Mouse (Mus musculus) gastrocnemius, postnatal 10 days (tissue): Measurements from ENCODE around the gene Bsn. TPM values are rescaled to one million over a fixed set of nuclear protein-coding genes. Genes with fewer than 3 reads are reported as not detected.
"Not testable (repeated sequence)": the region's sequence is repeated elsewhere in the genome, so short reads cannot be mapped to it uniquely, and the experiment has no call there.

Source experiments
- DNase-seq: peaks from one replicate; pipeline ENCODE4 v3.0.0; 2021; ENCODE audit warnings: mixed read lengths
- total RNA-seq, 2 experiments: library from RNA; stranded (reverse); gene quantifications; 2 replicates each; pipeline ENCODE4 v1.2.3; 2021

The Bsn gene
- total RNA-seq, 2 experiments from 2014 or later: 0.47 to 0.54 TPM

DNA sequence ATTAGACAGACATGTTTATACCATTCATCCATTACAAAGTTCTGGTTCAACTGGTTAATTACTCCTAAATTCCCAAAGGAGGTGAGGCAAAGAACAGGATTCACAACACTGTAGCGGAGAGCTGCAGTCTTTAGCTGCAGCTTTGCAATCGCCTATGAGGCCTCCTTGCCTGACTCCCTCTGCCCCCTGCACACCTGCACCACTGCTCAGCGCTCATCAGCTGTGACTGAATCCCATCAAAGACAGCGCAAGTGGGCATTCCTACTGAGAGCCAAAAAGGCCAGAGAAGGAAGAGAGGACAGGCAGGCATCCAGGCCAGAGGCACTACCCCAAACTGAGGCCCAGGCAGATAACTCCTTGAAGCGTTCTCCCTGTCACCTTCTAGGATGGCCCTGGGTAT, 42.6 kb downstream of the Bsn start:
- DNase-seq: no peak

DNA sequence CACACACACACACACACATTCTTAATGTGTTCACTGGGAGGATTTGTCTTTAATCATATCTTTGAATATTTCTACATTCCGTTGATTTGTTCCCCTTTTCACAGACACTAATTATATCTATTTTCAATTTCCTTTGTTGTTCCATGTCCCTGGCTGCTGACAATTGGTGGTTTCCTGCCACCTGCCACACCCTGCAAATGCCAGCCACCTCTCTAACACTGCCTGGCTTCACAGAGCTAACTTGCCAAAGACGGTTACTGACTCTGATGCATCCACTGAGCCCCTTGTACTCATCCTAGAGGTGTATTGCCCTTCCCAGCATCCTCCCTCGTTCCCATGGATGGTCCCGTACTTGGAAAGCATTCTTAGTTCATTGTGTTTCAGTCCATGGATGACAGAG, 43.7 kb downstream of the Bsn start:
- no peak for DNase-seq

DNA sequence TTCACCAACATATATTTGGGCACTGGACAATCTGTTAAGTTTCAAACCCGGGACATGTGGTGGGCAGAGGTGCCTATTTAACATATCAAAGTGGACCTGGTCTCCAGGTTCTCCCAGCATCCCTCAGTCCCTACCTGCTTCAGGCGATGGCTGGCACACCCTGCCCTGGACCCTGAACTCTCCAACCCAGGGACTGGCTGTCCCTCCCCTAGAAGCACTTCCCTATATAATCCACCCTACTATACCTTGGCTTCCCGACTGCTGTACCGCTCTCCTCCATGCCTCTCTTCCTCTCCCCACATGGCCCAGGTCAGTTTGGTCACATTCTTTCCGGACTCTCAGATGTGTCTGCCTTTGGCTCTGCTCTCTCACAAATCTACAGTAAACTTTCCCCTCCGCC, 44.4 kb downstream of the Bsn start:
- no peak for DNase-seq

DNA sequence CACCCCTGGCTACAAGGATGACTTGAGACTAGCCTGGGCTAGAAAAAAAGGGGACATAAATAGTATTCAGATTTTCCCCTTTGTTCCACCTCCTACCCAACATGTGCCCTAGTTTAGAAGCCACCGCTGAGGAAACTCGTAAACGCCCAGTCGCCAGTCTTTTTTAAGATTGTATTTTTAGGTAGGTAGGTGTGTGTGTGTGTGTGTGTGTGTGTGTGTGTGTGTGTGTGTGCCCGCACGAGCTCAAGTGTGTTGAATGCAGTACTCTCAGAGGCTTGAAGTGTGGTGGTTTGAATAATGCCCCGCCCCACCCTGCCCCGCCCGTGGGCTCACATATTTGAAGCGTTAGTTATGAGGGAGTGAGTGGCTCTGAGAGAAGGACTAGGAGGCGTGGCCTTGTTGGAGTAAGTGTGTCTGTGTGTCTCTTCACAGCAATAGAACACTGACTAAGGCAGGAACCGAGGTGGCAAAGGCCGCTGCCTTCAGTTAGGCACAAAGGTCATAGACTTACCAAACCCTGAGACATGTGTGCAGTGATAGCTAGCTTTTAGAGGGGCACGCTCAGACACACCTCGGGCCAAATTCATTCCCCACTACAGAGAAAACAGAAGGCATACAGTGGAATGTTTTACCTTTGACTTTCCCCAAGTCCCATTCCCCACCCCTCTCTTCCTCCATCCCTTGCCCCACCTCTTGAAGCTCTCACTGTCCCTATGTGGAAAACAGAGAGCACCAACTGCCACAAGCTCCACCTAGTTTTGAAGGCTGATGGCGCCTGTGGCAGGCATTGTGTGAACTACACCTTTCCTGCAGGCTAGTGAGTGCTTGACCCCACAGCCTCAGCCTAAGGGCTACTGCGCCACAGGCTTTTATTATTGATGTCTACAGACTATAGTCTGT, 45.6 kb downstream of the Bsn start:
- DNase-seq: no peak

DNA sequence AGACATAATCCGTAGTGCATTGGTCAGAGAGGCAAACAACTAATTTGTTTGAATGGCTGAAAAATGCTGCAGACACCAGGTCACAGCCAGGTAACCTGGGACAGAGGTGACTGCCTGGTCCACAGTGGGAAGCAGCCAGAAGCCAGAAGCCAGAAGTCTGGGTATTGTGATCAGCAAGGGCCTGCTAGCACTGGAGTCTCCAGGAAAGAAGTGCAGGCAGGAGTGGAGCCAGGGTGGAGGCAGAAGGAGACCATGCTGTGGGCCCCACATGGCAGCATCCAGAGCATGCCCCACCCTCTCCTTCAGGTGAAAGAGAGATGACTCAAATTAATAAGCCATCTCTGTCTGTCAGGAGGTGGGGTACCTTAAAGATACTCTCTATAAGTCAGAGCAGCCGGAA, 46.7 kb downstream of the Bsn start:
- DNase-seq: no peak

DNA sequence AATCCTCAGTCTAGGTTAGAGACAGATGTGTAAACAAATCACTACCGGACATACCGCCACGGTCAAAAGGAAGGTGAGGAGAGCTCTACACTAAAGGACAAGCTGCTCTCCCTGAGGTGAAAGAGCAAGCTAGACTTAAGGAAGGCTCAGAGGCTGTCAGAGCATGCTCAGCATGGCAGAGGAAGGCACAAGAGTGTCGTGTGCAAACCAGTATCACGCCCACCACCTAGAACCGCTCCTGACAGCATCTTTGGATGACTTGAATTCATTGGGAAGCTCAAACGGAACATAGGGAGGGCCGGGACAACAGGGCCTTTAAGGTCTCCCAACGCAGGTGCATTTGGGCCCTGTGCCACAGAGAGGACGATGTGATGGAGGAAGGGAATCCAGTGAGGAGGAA, 48.8 kb downstream of the Bsn start:
- DNase-seq: no peak

DNA sequence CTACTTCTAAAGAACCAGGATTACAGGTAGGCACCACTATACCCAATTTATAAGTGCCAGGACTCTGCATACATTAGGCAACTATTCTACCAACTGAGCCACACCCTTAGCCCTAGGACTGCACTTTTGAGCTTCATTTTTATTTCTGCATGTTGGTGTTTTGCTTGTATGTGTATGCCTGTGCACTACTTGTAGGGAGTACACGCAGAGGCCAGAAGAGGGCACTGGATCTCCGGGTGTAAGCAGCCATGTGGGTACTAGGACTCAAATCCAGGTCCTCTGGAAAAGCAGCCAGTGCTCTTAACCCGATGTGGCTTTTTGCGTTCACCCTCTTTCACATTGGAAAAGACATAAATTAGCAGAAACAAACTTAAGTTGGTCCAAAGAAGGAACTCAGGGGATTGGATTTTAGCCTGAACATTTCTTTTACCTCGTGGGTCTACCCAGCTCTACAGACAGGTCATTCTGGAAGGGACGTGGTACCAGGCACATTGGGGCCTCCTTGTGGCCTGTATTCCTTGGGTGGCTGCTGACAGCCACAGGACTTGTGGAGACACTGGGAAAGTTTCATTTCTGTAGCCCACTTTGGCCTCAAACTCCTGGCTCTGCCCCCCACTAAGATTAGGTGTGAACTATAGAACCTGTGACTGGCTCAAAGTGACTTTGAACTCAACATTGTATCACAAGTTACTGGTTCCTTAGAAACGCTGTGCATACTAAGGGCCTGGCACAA, 50.1 kb downstream of the Bsn start:
- DNase-seq: no peak

DNA sequence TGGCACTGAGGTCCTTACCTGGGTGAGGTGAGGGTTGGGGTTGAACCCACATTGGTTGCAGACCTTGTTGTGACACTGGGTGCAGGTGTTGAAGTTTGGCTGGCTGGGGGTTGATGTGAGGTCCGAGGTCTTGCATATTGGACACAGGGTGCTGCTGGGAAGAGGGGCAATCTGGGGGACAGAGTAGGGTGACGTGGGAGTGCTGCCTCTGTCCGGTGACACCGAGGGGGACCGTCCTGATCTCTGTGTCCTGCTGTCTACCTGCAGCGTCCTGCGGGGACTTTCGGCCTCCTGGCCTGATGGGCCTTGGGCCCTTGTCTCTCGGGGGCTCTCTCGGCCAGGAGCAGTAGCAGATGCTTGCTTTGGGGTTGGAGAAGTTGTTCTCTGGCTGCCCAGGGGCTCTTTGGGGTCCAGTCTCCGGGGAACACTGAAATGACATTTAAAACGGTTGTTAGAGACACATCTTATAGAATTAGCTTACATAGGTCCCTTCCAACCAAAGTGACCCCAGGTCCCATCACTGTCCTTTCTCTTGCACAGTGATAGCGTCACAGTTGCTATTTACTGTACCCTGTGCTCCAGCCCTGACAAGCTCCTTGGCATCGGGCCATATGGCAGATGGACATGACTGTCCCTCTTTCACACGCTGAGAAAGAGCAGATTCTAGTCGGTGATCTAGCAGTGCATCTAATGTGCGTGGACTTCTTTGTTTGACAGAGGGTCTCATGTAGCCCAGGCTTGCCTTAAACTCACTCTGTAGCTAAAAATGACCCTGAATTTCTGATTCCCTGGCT, 50.8 kb downstream of the Bsn start:
- no peak for DNase-seq

DNA sequence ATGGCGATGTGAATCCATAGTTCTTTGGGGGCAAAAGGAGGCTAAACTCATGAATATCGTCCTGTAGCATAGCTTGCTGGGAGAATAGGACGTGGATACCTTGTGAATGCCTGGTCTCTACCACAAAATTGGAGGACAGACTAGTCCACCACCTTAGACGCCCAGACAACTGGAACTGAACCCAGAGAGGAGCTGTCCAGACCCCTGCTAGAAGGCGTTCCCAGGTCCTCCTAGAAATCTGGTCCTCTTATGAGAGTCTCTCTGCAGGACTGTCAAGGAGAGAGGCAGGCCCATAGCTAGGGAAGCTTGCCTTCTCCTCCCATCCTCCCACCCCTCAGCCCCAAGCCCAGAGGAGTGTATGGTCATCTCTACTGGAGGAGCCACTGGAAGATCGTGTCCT, 52.1 kb downstream of the Bsn start:
- DNase-seq: no peak

DNA sequence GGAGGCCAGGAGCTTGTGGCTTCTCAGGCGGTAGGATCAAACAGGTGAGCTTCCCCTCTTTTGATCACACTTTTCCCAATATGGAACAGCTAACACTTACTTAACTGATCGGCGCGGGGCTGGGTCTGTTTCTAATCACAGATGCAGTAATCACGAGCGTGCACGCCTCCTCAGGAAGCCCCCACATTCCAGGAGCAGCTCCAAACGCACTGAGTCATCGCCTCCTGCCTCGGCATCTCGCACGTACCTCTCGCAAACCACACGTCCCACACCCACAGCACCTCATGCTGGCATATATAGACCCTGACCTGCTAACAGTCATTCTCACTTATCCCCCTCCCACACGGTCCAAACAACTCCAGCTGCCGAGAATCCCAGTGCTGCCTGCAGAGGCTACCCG, 52.7 kb downstream of the Bsn start:
- no peak for DNase-seq

DNA sequence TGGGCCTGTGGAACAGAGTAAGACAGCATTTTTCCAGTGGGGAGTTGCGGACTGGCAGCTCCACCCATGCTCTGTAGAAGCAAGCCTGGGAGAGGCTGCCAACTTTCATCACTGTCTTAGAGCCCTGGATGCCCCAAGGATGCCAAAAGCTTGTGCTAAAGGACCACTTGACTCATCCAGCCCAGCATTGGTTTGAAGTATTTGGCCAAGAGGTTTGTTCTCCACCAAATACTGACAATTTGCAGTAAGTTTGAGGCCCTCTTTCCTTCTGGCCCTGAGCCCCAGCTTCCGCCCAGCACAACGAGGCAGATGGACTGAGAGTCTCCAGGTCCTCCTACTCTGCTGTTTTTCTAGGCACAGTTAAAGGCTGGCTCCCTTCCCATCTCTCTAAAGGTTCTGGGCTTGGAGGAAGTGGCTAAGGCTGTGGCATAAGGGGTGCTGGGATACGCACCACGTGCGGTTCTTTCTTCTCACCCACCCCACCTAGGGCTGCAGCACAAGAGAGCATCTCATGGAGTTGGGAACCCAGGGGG, 53.2 kb downstream of the Bsn start:
- DNase-seq: no peak

DNA sequence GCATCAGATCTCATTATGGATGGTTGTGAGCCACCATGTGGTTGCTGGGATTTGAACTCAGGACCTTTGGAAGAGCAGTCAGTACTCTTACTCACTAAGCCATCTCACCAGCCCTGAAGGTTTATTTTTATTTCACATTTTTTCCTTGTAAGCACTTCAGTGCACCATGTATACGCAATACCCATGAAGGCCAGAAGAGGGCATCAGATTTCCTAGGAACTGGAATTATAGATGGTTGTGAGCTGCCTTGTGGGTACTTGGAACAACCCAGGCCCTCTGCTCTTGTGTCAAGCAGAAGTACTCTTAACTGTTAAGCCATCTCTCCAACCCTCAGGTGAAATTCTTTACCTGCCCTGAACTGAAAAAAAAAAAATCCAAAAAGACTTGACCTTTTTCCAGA, 54.0 kb downstream of the Bsn start:
- DNase-seq: no peak

DNA sequence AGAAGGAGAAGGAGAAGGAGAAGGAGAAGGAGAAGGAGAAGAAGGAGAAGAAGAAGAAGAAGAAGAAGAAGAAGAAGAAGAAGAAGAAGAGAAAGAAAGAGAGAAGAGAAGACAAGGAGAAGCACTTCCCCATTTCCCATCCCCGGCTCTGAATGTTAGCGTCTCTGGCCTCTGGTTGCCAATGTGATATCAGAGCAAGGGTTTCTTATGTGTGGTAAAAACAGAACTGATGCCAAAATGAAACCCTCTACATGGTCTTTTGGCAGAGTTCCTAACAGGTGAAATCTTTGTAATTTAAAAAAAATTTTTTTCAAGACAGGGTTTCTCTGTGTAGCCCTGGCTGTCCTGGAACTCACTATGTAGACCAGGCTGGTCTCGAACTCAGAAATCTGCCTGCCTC, 54.5 kb downstream of the Bsn start:
- not testable (repeated sequence) for DNase-seq

DNA sequence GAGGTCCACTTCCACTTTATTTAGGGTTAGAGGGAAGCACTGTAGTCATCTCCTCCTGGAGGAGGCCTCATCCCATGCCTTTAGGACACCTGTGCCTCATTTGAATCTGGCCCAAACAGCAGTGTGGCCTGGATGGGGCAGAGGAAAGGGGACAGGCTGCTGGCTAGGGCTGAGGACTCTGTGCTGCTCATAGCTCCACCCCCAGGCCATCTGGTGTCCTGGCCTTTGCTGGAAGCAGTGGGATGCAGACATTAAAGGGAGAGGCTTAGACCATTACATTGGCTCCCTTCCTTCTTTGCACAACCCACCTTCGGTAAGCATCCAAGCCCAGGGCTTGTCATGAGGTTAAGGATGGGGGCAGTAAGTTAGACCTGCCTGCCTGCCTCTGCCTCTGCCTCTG, 56.7 kb downstream of the Bsn start:
- DNase-seq: no peak

DNA sequence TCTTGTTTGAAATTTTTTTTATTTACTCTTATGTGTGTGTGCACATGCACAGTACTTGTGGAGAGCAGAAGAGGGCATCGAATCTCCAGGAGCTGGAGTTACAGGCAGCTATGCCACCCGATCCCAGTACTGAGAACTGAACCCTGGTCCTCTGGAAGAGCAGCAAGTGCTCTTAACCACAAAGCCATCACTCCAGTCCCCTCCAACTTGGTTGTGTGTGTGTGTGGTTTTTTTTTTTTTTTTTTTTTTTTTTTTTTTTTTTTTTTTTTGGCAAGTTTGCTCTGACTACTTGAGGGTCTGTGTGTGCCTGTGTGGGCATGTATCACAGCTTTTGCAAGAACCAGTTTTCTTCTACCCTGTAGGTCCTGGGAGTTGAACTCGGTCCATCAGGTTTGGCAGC, 57.8 kb downstream of the Bsn start:
- no peak for DNase-seq

DNA sequence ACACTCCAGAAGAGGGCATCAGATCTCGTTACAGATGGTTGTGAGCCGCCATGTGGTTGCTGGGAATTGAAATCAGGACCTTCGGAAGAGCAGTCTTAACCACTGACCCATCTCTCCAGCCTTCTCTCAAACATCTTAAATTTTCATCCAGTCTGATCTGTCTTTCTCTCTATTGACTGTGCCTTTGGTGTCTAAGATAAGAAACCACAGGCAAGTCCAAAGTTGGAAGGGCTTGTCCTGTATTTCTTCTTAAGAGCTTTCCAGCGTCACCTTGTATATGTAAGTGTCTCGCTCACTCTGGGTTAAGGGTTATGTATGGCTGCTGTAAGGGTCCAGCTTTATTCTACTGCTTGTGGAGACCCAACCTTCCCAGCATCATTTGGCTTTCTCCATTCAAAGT, 58.7 kb downstream of the Bsn start:
- no peak for DNase-seq

DNA sequence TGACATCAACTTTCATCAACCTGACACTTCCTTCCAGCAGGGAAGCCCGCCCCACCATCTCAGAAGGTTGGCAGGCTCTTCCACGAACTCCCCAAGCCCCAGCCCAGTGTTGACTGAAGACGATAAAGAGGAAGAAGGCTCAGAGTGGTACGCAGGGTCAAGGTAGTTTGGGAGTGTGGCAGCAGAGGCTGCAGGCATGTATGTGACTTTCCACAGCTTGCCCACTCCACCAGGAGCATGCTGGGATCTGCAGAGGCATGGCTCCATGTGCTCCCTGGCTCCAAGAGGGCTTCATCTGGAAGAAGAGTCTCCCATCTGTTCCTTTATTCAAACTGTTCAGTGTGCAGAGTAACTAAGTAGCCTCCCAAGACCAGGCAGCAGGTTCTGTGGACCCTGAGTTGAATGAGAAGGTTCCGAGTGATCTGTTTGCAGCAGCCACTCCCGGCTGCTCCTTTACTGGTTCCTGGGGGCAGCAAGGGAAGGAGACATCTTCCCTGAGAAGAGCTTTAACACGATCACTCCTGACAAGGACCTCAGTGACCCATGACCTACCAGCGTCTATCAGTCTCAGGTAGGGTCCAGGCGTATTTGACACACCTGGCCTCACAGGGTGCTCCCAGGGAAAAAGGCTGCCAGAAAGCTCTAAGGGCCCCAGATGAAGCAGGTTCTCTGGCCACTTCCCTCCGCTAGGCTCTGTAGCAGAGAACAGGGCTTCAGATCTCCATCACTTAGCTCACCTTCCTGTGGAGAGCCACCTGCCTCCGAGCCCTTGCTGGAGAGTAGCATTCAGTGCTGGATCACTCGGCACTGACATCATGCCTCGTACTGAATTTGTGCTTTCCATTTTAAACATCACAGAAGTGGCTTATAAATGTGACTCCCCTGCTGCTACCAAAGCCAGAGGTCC, 60.9 kb downstream of the Bsn start:
- no peak for DNase-seq

DNA sequence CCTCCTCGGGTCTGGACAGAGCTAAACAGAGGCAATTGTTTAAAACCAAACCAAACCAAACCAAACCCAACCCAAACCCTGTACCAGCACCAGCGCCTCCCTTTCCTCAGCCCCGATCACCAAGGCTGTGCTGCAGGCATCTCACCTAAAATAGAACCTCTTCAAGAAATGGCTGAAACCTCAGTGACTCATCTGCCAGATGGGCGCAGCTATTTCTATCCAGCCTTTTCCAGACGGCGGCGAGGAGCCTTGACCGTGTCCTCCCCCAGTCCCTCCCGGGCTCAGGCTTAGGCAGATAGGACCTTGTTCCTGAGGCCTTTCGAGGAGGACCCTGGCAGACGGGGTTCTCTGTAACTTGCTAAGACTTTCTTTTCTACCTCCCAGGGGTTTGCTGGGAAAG, 61.9 kb downstream of the Bsn start:
- DNase-seq: no peak

DNA sequence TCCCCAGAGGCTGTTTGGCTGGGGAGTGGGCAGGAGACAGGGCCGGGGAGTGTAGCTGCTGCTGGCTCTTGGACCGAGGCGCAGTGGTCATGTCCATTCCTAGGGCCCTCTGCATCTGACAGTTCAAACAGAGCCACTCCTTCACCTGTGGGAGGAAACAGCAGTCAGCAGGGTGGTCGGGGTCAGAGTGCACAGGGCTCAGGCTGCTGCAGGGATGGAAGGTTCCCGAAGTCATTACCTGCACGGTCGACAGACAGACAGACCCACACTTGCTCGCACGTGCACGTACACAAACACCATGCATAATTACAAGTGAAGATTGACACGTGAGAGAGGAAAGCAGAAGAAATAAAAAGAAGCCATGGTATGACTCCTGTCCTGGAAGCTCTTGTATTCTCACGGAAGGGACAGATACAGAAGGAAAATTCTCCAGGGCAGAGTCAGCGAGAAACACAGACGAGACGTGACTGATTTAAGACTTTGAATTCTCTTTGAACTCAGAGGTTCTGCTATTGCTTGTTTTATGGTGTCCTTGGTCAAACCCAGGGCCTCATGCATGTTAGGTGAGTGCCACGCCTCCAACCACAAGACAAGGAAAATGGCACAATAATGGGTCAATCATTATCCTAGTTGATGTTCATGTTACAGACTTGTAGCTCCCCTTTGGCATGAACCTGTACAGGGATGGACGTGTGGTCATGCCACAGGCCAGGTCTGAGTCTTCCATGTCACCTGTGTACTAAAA, 63.6 kb downstream of the Bsn start:
- DNase-seq: no peak

DNA sequence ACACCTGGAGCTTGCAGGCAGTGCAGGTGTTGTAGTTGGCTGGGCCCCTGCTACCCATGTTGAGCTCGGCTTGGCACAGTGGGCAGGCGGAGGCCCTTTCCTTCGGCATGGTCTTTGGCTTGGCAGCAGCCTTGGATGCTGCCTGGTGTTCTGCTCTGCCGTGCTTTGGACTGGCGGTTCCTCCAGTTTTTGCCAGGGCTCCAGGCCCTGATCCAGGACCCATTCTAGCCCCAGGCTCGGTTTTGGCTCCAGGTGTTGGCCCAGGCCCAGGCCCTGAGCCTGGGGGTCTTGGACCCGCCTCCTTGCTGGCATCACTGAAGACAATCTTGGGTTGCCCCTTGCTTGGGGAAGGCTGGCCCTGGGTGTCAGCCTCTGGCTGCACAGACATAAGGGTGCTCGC, 64.5 kb downstream of the Bsn start:
- DNase-seq: no peak

DNA sequence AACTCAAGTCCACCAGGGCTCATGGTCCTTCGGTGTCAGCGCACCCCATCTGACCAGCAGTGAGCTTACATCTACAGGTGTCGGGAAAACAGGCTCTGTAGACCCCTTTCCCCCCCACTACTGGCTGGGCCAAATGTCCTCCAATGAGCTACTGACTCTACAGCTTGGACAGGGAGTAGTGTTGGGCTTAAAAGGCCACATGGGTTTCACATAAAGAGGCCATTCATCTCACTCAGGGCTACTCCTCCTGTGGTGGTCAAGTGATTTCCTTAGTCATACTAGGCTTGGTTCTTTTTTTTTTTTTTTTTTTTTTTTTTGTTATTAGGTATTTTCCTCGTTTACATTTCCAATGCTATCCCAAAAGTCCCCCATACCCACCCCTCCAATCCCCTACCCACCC, 66.3 kb downstream of the Bsn start:
- DNase-seq: no peak
